Mouse (Mus musculus) MEL (cell line): ENCODE data around the gene Emilin2. TPM values are rescaled to one million over a fixed set of nuclear protein-coding genes. Genes with fewer than 3 reads are reported as not detected.

Experiments
- DNase-seq: peaks from one replicate; pipeline ENCODE4 v3.0.0; 2011; ENCODE audit warnings: low read depth, low spot score
- H3K27ac ChIP-seq: 2 replicates; pipeline ENCODE4 v1.5.1; 2012; ENCODE audit warnings: low read depth, mild to moderate bottlenecking, control low read depth, low read length, moderate library complexity; ENCODE audit not compliant: control insufficient read depth
- H3K27me3 ChIP-seq, 2 experiments: fragments of 150-350 bp in 1 of 2; sonication (generic) in 1 of 2; 2 replicates each; pipeline ENCODE4 v1.6.1; 2012; ENCODE audit warnings: low read length in 2 of 2, mild to moderate bottlenecking in 2 of 2, improper control_type of control experiment in 1 of 2, moderate library complexity in 1 of 2; ENCODE audit not compliant: insufficient read depth in 2 of 2, control insufficient read depth in 1 of 2
- H3K36me3 ChIP-seq, 2 experiments: 2 replicates each; pipeline ENCODE4 v1.6.1; 2012 to 2014; ENCODE audit warnings: low read length in 2 of 2, improper control_type of control experiment in 1 of 2, inconsistent platforms in 1 of 2, mild to moderate bottlenecking in 1 of 2; ENCODE audit not compliant: insufficient read depth in 2 of 2, control insufficient read depth in 1 of 2
- H3K4me1 ChIP-seq, 2 experiments: fragments of 150-350 bp in 1 of 2; sonication (generic) in 1 of 2; 2 replicates each; pipeline ENCODE4 v1.6.1; 2012; ENCODE audit warnings: low read length in 2 of 2, improper control_type of control experiment in 1 of 2, mild to moderate bottlenecking in 1 of 2; ENCODE audit not compliant: insufficient read depth in 2 of 2, control insufficient read depth in 1 of 2
- H3K4me3 ChIP-seq, 2 experiments: fragments of 150-350 bp in 1 of 2; sonication (generic) in 1 of 2; 2 replicates each; pipeline ENCODE4 v1.5.1; 2012; ENCODE audit warnings: low read depth in 2 of 2, low read length in 2 of 2, mild to moderate bottlenecking in 2 of 2, moderate library complexity in 2 of 2, control low read depth in 1 of 2, improper control_type of control experiment in 1 of 2; ENCODE audit not compliant: control insufficient read depth in 1 of 2, insufficient read depth in 1 of 2
- H3K79me2 ChIP-seq: 2 replicates; pipeline ENCODE4 v1.6.1; 2012; ENCODE audit warnings: mild to moderate bottlenecking, low read length, moderate library complexity; ENCODE audit not compliant: control insufficient read depth, poor library complexity, insufficient read depth
- H3K9ac ChIP-seq: 2 replicates; pipeline ENCODE4 v1.6.1; 2012; ENCODE audit warnings: low read depth, mild to moderate bottlenecking, control low read depth, low read length, moderate library complexity; ENCODE audit not compliant: control insufficient read depth, poor library complexity, severe bottlenecking
- H3K9me3 ChIP-seq: fragments of 150-350 bp; sonication (generic); replicated peaks from 2 replicates; pipeline ENCODE4 v1.6.1; 2012; ENCODE audit warnings: mild to moderate bottlenecking, low read length, improper control_type of control experiment, moderate library complexity; ENCODE audit not compliant: insufficient read depth
- BHLHE40 ChIP-seq: IDR thresholded peaks from 2 replicates; pipeline ENCODE4 v1.6.1; 2012; ENCODE audit warnings: low read depth, mild to moderate bottlenecking, inconsistent platforms, low read length, improper control_type of control experiment, borderline replicate concordance
- CHD2 ChIP-seq: IDR thresholded peaks from 2 replicates; pipeline ENCODE4 v1.6.1; 2011; ENCODE audit warnings: low read length, improper control_type of control experiment
- CTCF ChIP-seq, 3 experiments: IDR thresholded peaks in 2 of 3; conservative IDR thresholded peaks in 1 of 3; 2 replicates each; pipeline ENCODE4 v1.5.1; 2011 to 2012; ENCODE audit warnings: low read length in 3 of 3, low read depth in 2 of 3, mild to moderate bottlenecking in 2 of 3, improper control_type of control experiment in 1 of 3, inconsistent platforms in 1 of 3, mixed read lengths in 1 of 3, moderate library complexity in 1 of 3; ENCODE audit not compliant: control insufficient read depth in 1 of 3, insufficient read depth in 1 of 3, poor library complexity in 1 of 3, severe bottlenecking in 1 of 3
- E2F4 ChIP-seq: IDR thresholded peaks from 2 replicates; pipeline ENCODE4 v1.6.1; 2011; ENCODE audit warnings: low read depth, low read length, improper control_type of control experiment, borderline replicate concordance
- EP300 ChIP-seq, 2 experiments: IDR thresholded peaks; 2 replicates each; pipeline ENCODE4 v1.6.1; 2011; ENCODE audit warnings: improper control_type of control experiment in 2 of 2, low read length in 2 of 2, low read depth in 1 of 2, mild to moderate bottlenecking in 1 of 2
- GATA1 ChIP-seq: IDR thresholded peaks from 2 replicates; pipeline ENCODE4 v1.6.1; 2011; ENCODE audit warnings: low read depth, low read length, improper control_type of control experiment
- JUND ChIP-seq: IDR thresholded peaks from 2 replicates; pipeline ENCODE4 v1.6.1; 2011; ENCODE audit warnings: low read depth, mild to moderate bottlenecking, improper control_type of control experiment, low read length
- MAFK ChIP-seq: IDR thresholded peaks from 2 replicates; pipeline ENCODE4 v1.6.1; 2011; ENCODE audit warnings: low read depth, mild to moderate bottlenecking, low read length, improper control_type of control experiment, borderline replicate concordance
- MAZ ChIP-seq: IDR thresholded peaks from 2 replicates; pipeline ENCODE4 v1.6.1; 2012; ENCODE audit warnings: low read depth, mild to moderate bottlenecking, inconsistent platforms, low read length, improper control_type of control experiment
- MEF2A ChIP-seq: IDR thresholded peaks from 2 replicates; pipeline ENCODE4 v1.6.1; 2014; ENCODE audit warnings: low read depth, mild to moderate bottlenecking, inconsistent platforms, low read length, improper control_type of control experiment; ENCODE audit not compliant: poor library complexity, insufficient replicate concordance, severe bottlenecking; ENCODE audit errors: extremely low read depth
- MYB ChIP-seq: IDR thresholded peaks from 2 replicates; pipeline ENCODE4 v1.6.1; 2011; ENCODE audit warnings: mild to moderate bottlenecking, low read depth, low read length, improper control_type of control experiment
- MYC ChIP-seq: IDR thresholded peaks from 2 replicates; pipeline ENCODE4 v1.6.1; 2011; ENCODE audit warnings: low read depth, mild to moderate bottlenecking, low read length, improper control_type of control experiment, moderate library complexity
- NELFE ChIP-seq: IDR thresholded peaks from 2 replicates; pipeline ENCODE4 v1.6.1; 2011; ENCODE audit warnings: low read depth, low read length, improper control_type of control experiment
- RAD21 ChIP-seq: IDR thresholded peaks from 2 replicates; pipeline ENCODE4 v1.6.1; 2011; ENCODE audit warnings: mild to moderate bottlenecking, low read depth, low read length, improper control_type of control experiment
- SMC3 ChIP-seq: IDR thresholded peaks from 2 replicates; pipeline ENCODE4 v1.6.1; 2011; ENCODE audit warnings: low read depth, low read length, improper control_type of control experiment
- TAL1 ChIP-seq: IDR thresholded peaks from 2 replicates; pipeline ENCODE4 v1.6.1; 2012; ENCODE audit warnings: mild to moderate bottlenecking, inconsistent platforms, low read length, moderate library complexity, mixed read lengths
- ZC3H11A ChIP-seq: IDR thresholded peaks from 2 replicates; pipeline ENCODE4 v1.6.1; 2012; ENCODE audit warnings: low read depth, mild to moderate bottlenecking, inconsistent platforms, low read length, improper control_type of control experiment
- ZMIZ1 ChIP-seq: IDR thresholded peaks from 2 replicates; pipeline ENCODE4 v1.6.1; 2012; ENCODE audit warnings: low read depth, mild to moderate bottlenecking, inconsistent platforms, low read length, improper control_type of control experiment, moderate library complexity
- ZNF384 ChIP-seq: IDR thresholded peaks from 2 replicates; pipeline ENCODE4 v1.6.1; 2012; ENCODE audit warnings: low read depth, mild to moderate bottlenecking, inconsistent platforms, low read length, improper control_type of control experiment
- polyA plus RNA-seq, 2 experiments: library from polyadenylated mRNA; stranded (reverse) in 1 of 2; unstranded in 1 of 2; fragments of >175 nt in 1 of 2; fragments of >200 nt in 1 of 2; gene quantifications; 2 replicates each; pipeline versions ENCODE4 v1.2.1 to v1.2.4; 2012; ENCODE audit warnings: low replicate concordance in 2 of 2, low read depth in 1 of 2; ENCODE audit not compliant: insufficient read length in 2 of 2, insufficient read depth in 1 of 2, missing spikeins in 1 of 2
- total RNA-seq: library from RNA; depleted of rRNA; stranded (reverse); fragments of 300-350 nt; gene quantifications from 2 replicates; pipeline ENCODE4 v1.2.3, GENCODE M21; 2012

The Emilin2 gene
- total and polyA plus RNA-seq, 3 experiments, result 37.4 to 95.5 (median 92.6) TPM

DNA sequence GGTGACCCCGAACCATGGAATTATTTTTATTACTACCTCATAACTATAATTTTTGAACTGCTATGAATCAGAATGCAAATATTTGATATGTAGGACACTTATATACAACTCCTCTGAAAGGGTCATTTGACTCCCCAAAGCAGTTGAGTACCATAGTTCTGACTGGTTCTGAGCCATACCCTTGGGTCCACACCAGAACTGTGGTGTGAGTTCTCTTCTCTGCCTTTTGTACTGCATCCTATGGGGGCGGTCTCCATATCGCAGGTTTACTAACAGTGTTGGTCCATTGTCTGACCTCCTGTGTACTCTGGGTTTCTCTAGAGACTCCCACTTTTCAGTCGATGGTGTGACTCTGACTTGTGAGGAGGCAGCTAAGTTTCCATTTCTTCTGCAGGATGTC is 65.8 kb downstream of the Emilin2 start:
- Histone ChIP-seq H3K9ac (no peak overlapping the region), H3K36me3 (peaks cover 0 to 18% of the 10 kb centered on the region in 2 experiments; a peak in 2 of 4 replicates), H3K4me1 (no peaks in the 10 kb centered on the region), H3K4me3 (no peak overlapping the region), H3K27me3 (no peaks in the 10 kb centered on the region), H3K79me2 (no peaks in the 10 kb centered on the region), H3K9me3 (no peaks in the 10 kb centered on the region), H3K27ac (no peak overlapping the region)
- TF ChIP-seq MEF2A, result no peak
- TF ChIP-seq ZC3H11A, result no peak
- no peak for TF ChIP-seq E2F4
- TF ChIP-seq MYC, result no peak
- no peak for TF ChIP-seq SMC3
- TF ChIP-seq MYB, result no peak
- no peak for TF ChIP-seq CHD2
- TF ChIP-seq EP300 (IDR thresholded peaks at IDR 0.05; ENCODE audit: low read depth in 1 of 2, low read length in 2 of 2), result no peak
- TF ChIP-seq BHLHE40, result no peak
- TF ChIP-seq GATA1, result no peak
- no peak for TF ChIP-seq RAD21
- no peak for TF ChIP-seq MAZ
- TF ChIP-seq JUND, result no peak
- no peak for TF ChIP-seq MAFK
- TF ChIP-seq ZNF384, result no peak
- no peak for TF ChIP-seq ZMIZ1
- no peak for DNase-seq

DNA sequence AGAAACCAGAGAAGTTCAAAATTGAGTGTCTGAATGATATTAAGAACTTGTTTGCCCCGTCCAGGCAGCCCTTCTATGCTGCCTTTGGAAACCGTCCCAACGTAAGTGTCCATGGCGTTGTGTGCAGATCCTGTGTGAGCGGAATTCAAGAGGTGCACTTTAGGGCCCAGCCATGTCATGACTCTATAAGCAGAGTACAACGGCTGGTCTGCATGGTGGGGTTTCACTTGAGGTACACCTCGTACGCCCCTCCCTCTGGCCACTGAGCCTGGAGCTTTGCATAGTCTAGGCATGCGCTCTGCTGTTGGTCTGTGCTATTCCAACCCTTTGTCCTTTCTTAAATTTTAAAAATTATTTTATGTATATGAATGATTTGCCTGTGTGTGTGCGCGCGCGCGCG is 66.6 kb downstream of the Emilin2 start:
- TF ChIP-seq TAL1 (no peak), EP300 (IDR thresholded peaks at IDR 0.05; ENCODE audit: low read depth in 1 of 2, low read length in 2 of 2) (no peak), NELFE (no peak), CTCF (IDR thresholded peaks at IDR 0.05 in 2 of 3, conservative IDR thresholded peaks at IDR 0.05 in 1 of 3; ENCODE audit: control insufficient read depth in 1 of 3, insufficient read depth in 1 of 3, low read depth in 2 of 3, low read length in 3 of 3, poor library complexity in 1 of 3, severe bottlenecking in 1 of 3) (no peak)
- Histone ChIP-seq H3K4me3 (no peak overlapping the region), H3K27me3 (no peaks in the 10 kb centered on the region), H3K79me2 (no peaks in the 10 kb centered on the region), H3K4me1 (no peaks in the 10 kb centered on the region), H3K27ac (no peak overlapping the region), H3K9ac (no peak overlapping the region), H3K36me3 (peaks cover 0 to 22% of the 10 kb centered on the region in 2 experiments; a peak in 2 of 4 replicates), H3K9me3 (no peaks in the 10 kb centered on the region)
- no peak for DNase-seq
